Mouse (Mus musculus) kidney, adult 2 months (tissue): ENCODE measurements at regions not wholly inside any gene's neighbourhood (a gene's known extent, or its start where the extent isn't known, plus 50 kb on each side); places are given as distances from the start of the nearest gene placed in this dataset.

ENCODE experiments used
- CTCF ChIP-seq: fragments of 200-500 bp; conservative IDR thresholded peaks from 2 replicates; pipeline ENCODE4 v1.5.1; 2011; ENCODE audit warnings: low read depth, mild to moderate bottlenecking, control low read depth, low read length, moderate library complexity, mixed read lengths; ENCODE audit not compliant: insufficient read depth, insufficient read length
- POLR2A ChIP-seq: fragments of 200-500 bp; IDR thresholded peaks from one replicate; pipeline ENCODE4 v1.6.1; 2011; ENCODE audit warnings: low read depth, low read length, control low read depth

DNA sequence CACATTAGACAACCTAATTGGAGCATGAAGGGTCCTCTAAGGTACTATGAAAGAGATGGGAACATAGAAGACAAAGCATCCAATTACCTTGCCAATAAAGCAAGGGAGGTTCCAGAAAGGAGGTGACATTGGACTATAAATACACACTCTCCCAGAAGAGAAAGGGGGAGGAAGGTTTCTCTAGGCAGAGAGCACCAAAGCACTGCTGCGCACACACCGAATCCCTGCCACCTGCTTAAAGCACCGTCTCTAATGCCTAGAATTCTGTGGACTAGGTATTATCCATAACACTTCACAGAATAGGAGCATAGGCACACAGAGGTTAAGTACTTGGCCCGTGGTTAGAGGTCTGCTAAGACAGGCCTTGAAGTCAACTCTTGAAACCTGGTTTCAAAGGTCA, 107.8 kb upstream of the Jun start:
- TF ChIP-seq CTCF (no peak), POLR2A (no peak)
